Mouse (Mus musculus) neural tube, embryonic 14.5 days (tissue): ENCODE data around the gene Gm11214. TPM values are rescaled to one million over a fixed set of nuclear protein-coding genes. Genes with fewer than 3 reads are reported as not detected.

ENCODE experiments used
- ATAC-seq: fragments of 200-750 bp; cut with Nextera tagmentation; 2 replicates; pipeline ENCODE4 v1.8.0; 2017; ENCODE audit warnings: low read depth, mild to moderate bottlenecking, moderate TSS enrichment, moderate library complexity
- H3K27ac ChIP-seq: fragments of 300-500 bp; sonication (generic); 2 replicates; pipeline ENCODE4 v1.5.1; 2014; ENCODE audit warnings: low read depth, mild to moderate bottlenecking, control low read depth, low read length, moderate library complexity, mixed read lengths
- H3K27me3 ChIP-seq: fragments of 300-500 bp; sonication (generic); 2 replicates; pipeline ENCODE4 v1.6.1; 2014; ENCODE audit warnings: low read length; ENCODE audit not compliant: control insufficient read depth, insufficient read depth
- H3K36me3 ChIP-seq: fragments of 300-500 bp; sonication (generic); 2 replicates; pipeline ENCODE4 v1.6.1; 2014; ENCODE audit warnings: low read length, mixed read lengths; ENCODE audit not compliant: control insufficient read depth, insufficient read depth
- H3K4me1 ChIP-seq: fragments of 300-500 bp; sonication (generic); 2 replicates; pipeline ENCODE4 v1.6.1; 2014; ENCODE audit warnings: low read length; ENCODE audit not compliant: control insufficient read depth, insufficient read depth
- H3K4me2 ChIP-seq: fragments of 300-500 bp; sonication (generic); 2 replicates; pipeline ENCODE4 v1.6.1; 2014; ENCODE audit warnings: mild to moderate bottlenecking, low read depth, low read length, control low read depth
- H3K4me3 ChIP-seq: fragments of 300-500 bp; sonication (generic); 2 replicates; pipeline ENCODE4 v1.5.1; 2014; ENCODE audit warnings: low read depth, low read length, control low read depth, mixed read lengths
- H3K9ac ChIP-seq: fragments of 300-500 bp; sonication (generic); replicated peaks from 2 replicates; pipeline ENCODE4 v1.6.1; 2014; ENCODE audit warnings: low read depth, mild to moderate bottlenecking, control low read depth, low read length, mixed read lengths
- H3K9me3 ChIP-seq: fragments of 300-500 bp; sonication (generic); 2 replicates; pipeline ENCODE4 v1.6.1; 2016; ENCODE audit warnings: low read length; ENCODE audit not compliant: control insufficient read depth
- WGBS: fragments of 180-500 bp; shearing (Covaris S2); extraction: QIAGEN DNeasy Blood & Tissue Kit; methylation state at CpG from one replicate; pipeline ENCODE4 v1.1.7; 2014; 5-methylcytosine and 5-hydroxymethylcytosine counted together
- polyA plus RNA-seq: library from polyadenylated mRNA; unstranded; fragments of >200 nt; fragmentation: Nextera tagmentation; extraction: Ambion mirVana; gene quantifications from 2 replicates; pipeline ENCODE4 v1.2.1, GENCODE M21; 2014

Gm11214 gene
- polyA plus RNA-seq, 1 experiment from 2014 or later, result not detected

DNA sequence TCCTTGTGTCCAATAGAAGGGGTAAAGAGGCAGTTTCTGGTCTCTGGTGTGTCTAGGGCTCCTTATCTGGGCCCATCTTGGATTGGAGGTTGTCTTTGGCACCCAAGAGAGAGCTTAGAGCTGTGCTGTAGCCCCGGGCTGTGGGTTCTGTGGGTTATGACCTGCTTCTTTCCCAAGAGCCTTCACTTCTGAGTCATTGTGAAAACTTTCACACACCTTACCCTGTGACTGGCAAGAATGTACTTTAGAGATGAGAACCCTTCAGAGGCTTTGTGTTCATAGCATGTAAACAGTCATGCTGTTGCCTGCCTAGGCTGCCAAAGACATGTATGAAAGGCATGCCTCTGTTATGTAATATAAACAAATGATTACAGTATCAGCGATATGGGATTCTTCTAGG, 23.3 kb downstream of the Gm11214 start:
- no peak for ATAC-seq
- Histone ChIP-seq H3K4me3 (no peak overlapping the region), H3K4me2 (no peak overlapping the region), H3K9ac (no peak overlapping the region), H3K27ac (no peak overlapping the region), H3K4me1 (no peaks in the 10 kb centered on the region), H3K27me3 (no peaks in the 10 kb centered on the region), H3K9me3 (no peaks in the 10 kb centered on the region), H3K36me3 (no peaks in the 10 kb centered on the region)
- 79% methylated on average over 2 of the region's 2 CpGs for WGBS

- no peak overlapping the region for H3K4me3 ChIP-seq
- WGBS, result 55% methylated on average over 1 of the region's 1 CpGs
- H3K27me3 ChIP-seq, result no peaks in the 10 kb centered on the region
- no peak overlapping the region for H3K27ac ChIP-seq
- H3K9ac ChIP-seq, result no peak overlapping the region
- no peaks in the 10 kb centered on the region for H3K36me3 ChIP-seq
- H3K4me1 ChIP-seq, result no peaks in the 10 kb centered on the region
- no peak overlapping the region for H3K4me2 ChIP-seq
- ATAC-seq, result no peak
- no peaks in the 10 kb centered on the region for H3K9me3 ChIP-seq
Observed at GRCm38 (mm10) chr4:63638603-63639002, 24.6 kb downstream of the Gm11214 start.

DNA sequence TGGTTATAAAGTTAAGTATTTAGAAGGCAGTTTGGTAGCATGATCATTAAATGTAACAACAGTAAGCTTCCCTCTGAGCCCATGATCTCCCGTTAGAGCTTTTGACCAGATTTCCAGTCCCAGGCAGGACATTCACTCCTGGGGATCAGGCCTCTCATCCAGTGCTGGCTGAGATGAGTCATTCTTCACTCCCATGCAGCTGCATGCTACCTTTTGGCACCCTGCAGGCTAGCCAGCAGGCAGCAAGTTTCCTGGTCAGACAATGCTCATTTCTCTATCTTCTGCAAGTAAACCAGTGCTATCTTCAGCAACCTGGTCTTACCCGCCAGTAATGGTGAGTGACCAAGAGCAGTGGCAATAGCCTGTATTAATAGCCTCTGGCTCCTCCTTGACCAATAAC, 30.0 kb downstream of the Gm11214 start:
- H3K4me1 ChIP-seq, result no peaks in the 10 kb centered on the region
- H3K4me3 ChIP-seq, result no peak overlapping the region
- no peaks in the 10 kb centered on the region for H3K9me3 ChIP-seq
- 92% methylated on average over 2 of the region's 2 CpGs for WGBS
- H3K4me2 ChIP-seq, result no peak overlapping the region
- ATAC-seq, result no peak
- H3K27ac ChIP-seq, result no peak overlapping the region
- no peaks in the 10 kb centered on the region for H3K27me3 ChIP-seq
- H3K36me3 ChIP-seq, result no peaks in the 10 kb centered on the region
- no peak overlapping the region for H3K9ac ChIP-seq

GRCm38 (mm10) chr4:63627111-63627510, 36.1 kb downstream of the Gm11214 start:
- Histone ChIP-seq H3K36me3 (no peaks in the 10 kb centered on the region), H3K27me3 (no peaks in the 10 kb centered on the region), H3K9me3 (no peaks in the 10 kb centered on the region), H3K9ac (no peak overlapping the region), H3K4me3 (no peak overlapping the region), H3K4me2 (no peak overlapping the region), H3K4me1 (no peaks in the 10 kb centered on the region), H3K27ac (no peak overlapping the region)
- ATAC-seq, result no peak
- 83% methylated on average over 8 of the region's 8 CpGs for WGBS

- Histone ChIP-seq H3K4me2 (no peak overlapping the region), H3K4me1 (no peaks in the 10 kb centered on the region), H3K9me3 (no peaks in the 10 kb centered on the region), H3K36me3 (no peaks in the 10 kb centered on the region), H3K27me3 (no peaks in the 10 kb centered on the region), H3K9ac (no peak overlapping the region), H3K4me3 (no peak overlapping the region), H3K27ac (no peak overlapping the region)
- no peak for ATAC-seq
- WGBS, result 72% methylated on average over 3 of the region's 3 CpGs
Observed at GRCm38 (mm10) chr4:63625563-63626080, 37.6 kb downstream of the Gm11214 start.

- H3K36me3 ChIP-seq, result no peaks in the 10 kb centered on the region
- no peaks in the 10 kb centered on the region for H3K9me3 ChIP-seq
- no peak for ATAC-seq
- H3K4me1 ChIP-seq, result no peaks in the 10 kb centered on the region
- 54% methylated on average over 5 of the region's 5 CpGs for WGBS
- no peak within 1 kb of the TSS for H3K4me3 ChIP-seq
- H3K9ac ChIP-seq, result no peak within 1 kb of the TSS
- no peak within 1 kb of the TSS for H3K27ac ChIP-seq
- H3K4me2 ChIP-seq, result no peak within 1 kb of the TSS
- no peaks in the 10 kb centered on the region for H3K27me3 ChIP-seq
Observed at GRCm38 (mm10) chr4:63622378-63622835, 40.8 kb downstream of the Gm11214 start, which contains the start of gene Tex48. Gene Tex48, minus strand, starts transcription at chr4:63622428.

GRCm38 (mm10) chr4:63621861-63622260, 41.3 kb downstream of the Gm11214 start:
- no peak overlapping the region for H3K4me3 ChIP-seq
- ATAC-seq, result no peak
- WGBS, result 92% methylated on average over 2 of the region's 2 CpGs

More at GRCm38 (mm10) chr4:63621861-63622260, 41.3 kb downstream of the Gm11214 start:
- Histone ChIP-seq H3K4me2 (no peak overlapping the region), H3K4me1 (no peaks in the 10 kb centered on the region), H3K36me3 (no peaks in the 10 kb centered on the region), H3K9ac (no peak overlapping the region), H3K27ac (no peak overlapping the region), H3K9me3 (no peaks in the 10 kb centered on the region), H3K27me3 (no peaks in the 10 kb centered on the region)

Other genes starting within 250 kb of the Gm11214 start
- 4.0 and 6.2 TPM in 2 replicates for gene Whrn, start 167.4 kb downstream of the Gm11214 start, polyA plus RNA-seq
- 431 and 462 TPM in 2 replicates for gene Atp6v1g1, start 118.6 kb downstream of the Gm11214 start, polyA plus RNA-seq
- gene Tmem268, start 104.6 kb downstream of the Gm11214 start, polyA plus RNA-seq, result 3.4 and 4.6 TPM in 2 replicates
- gene Gm11213, start 58.1 kb downstream of the Gm11214 start, polyA plus RNA-seq, result not detected in 2 replicates
- not detected in 2 replicates for gene Tex48, start 41.0 kb downstream of the Gm11214 start, polyA plus RNA-seq
- not detected in 2 replicates for gene Tnfsf15, start 81.7 kb upstream of the Gm11214 start, polyA plus RNA-seq
- gene Tnfsf8, start 198.0 kb upstream of the Gm11214 start, polyA plus RNA-seq, result not detected in 2 replicates